In the genomic region with DNA sequence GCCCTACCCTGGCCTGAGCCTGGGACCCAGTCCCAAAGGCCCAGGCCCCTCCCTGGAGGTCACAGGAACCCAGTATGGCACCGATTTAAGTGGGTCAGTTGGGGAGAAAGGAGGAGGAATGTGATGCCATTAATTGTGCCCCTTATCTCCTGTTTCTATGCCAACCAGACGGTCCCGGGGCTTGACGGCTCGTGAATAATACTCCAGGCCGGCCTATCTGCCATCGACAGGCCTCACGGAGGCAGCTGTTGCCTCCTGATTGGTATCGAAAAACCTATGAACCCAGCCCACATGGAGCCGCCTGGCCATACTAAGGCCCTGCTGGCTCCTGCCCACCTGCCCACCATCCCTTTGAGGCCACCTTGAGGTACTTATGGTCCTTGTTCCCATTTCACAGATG, we compare ENCODE assay signal across 14 mouse cellular contexts. TPM values are rescaled to one million over a fixed set of nuclear protein-coding genes. Genes with fewer than 3 reads are reported as not detected.
A peak's percentile ranks its signal among the peaks of the same experiment; 100 is the strongest.
DNase-seq lines count a peak whose midpoint lies in the region; ATAC-seq and TF ChIP-seq lines count a peak whose summit lies in the region.
"Had no signal": no experiment of that assay in that cellular context is flagged by ENCODE, and none has a peak within 500 bp of the region (broad histone marks: within the 10 kb centered on the region; RNA-seq: fewer than 3 reads in every experiment).

No protein-coding gene starts in this region.

- no peak overlapping the region for H3K4me3 ChIP-seq in heart, embryonic 15.5 days
- peak overlapping the region; percentile 92 for H3K4me3 ChIP-seq in liver, postnatal 0 days (ENCODE audit: low read depth, low read length)
- H3K4me3 ChIP-seq in midbrain, postnatal 0 days (ENCODE audit: low read depth, low read length), result no peak overlapping the region
- H3K4me3 ChIP-seq: embryonic facial prominence, embryonic 12.5 days; layer of hippocampus, adult 2 months had no signal

- H3K9me3 ChIP-seq in heart, embryonic 15.5 days (replicated peaks), result no peaks in the 10 kb centered on the region
- no peaks in the 10 kb centered on the region for H3K9me3 ChIP-seq in liver, postnatal 0 days (ENCODE audit: low read length)
- H3K9me3 ChIP-seq in midbrain, postnatal 0 days (ENCODE audit: low read length), result no peaks in the 10 kb centered on the region
- H3K9me3 ChIP-seq: embryonic facial prominence, embryonic 12.5 days had no signal

- no peak overlapping the region for H3K9ac ChIP-seq in heart, embryonic 15.5 days
- peak overlapping the region; percentile 92 for H3K9ac ChIP-seq in liver, postnatal 0 days (replicated peaks)
- H3K9ac ChIP-seq in midbrain, postnatal 0 days (replicated peaks; ENCODE audit: low read length, poor library complexity, severe bottlenecking), result no peak overlapping the region
- H3K9ac ChIP-seq: embryonic facial prominence, embryonic 12.5 days had no signal

- no peak for ATAC-seq in heart, embryonic 15.5 days (replicated peaks; ENCODE audit: insufficient number of reproducible peaks, insufficient read depth, low FRiP score, low read depth)
- peak; percentile 41 for ATAC-seq in erythroblast, adult 5-6 weeks (replicated peaks; ENCODE audit: low FRiP score, poor library complexity, severe bottlenecking)
- peak; percentile 64 for ATAC-seq in liver, postnatal 0 days
- no peak for ATAC-seq in midbrain, postnatal 0 days (ENCODE audit: low FRiP score)
- ATAC-seq: activated CD4-positive, CD25-positive, alpha-beta regulatory T cell, adult 4 months had no signal

- 32% methylated on average over 10 of the region's 10 CpGs for WGBS in heart, embryonic 15.5 days
- WGBS in liver, postnatal 0 days (ENCODE audit: insufficient replicate concordance), result 55% methylated on average over 10 of the region's 10 CpGs
- WGBS in midbrain, postnatal 0 days, result 69% methylated on average over 10 of the region's 10 CpGs

- H3K4me1 ChIP-seq in heart, embryonic 15.5 days (replicated peaks), result peaks cover 91% of the 10 kb centered on the region
- H3K4me1 ChIP-seq in liver, postnatal 0 days (ENCODE audit: insufficient read depth), result peaks cover 82% of the 10 kb centered on the region
- H3K4me1 ChIP-seq in midbrain, postnatal 0 days (ENCODE audit: insufficient read depth, low read length), result peaks cover 11% of the 10 kb centered on the region; the same call in 1 of the 2 replicates

- no peaks in the 10 kb centered on the region for H3K27me3 ChIP-seq in heart, embryonic 15.5 days
- no peaks in the 10 kb centered on the region for H3K27me3 ChIP-seq in liver, postnatal 0 days (ENCODE audit: insufficient read depth, low read length)
- H3K27me3 ChIP-seq in midbrain, postnatal 0 days (ENCODE audit: insufficient read depth, low read length), result peaks cover 12% of the 10 kb centered on the region; the same call in 1 of the 2 replicates

- H3K27ac ChIP-seq in heart, embryonic 15.5 days, result no peak overlapping the region
- H3K27ac ChIP-seq in liver, postnatal 0 days (ENCODE audit: low read depth), result peak overlapping the region; percentile 93
- H3K27ac ChIP-seq in midbrain, postnatal 0 days (ENCODE audit: low read depth, low read length), result no peak overlapping the region
- H3K27ac ChIP-seq: embryonic facial prominence, embryonic 12.5 days; layer of hippocampus, adult 2 months had no signal

- peak; percentile 98 for TF ChIP-seq EP300 in liver, postnatal 0 days (IDR thresholded peaks at IDR 0.05; ENCODE audit: low read depth)

- H3K4me2 ChIP-seq in heart, embryonic 15.5 days, result 0 out of 2 replicates have a peak overlapping the region, but pooled peaks have one; percentile 0
- peak overlapping the region; percentile 97 for H3K4me2 ChIP-seq in liver, postnatal 0 days (ENCODE audit: low read depth, low read length)
- H3K4me2 ChIP-seq in midbrain, postnatal 0 days (ENCODE audit: low read depth, low read length, poor library complexity, severe bottlenecking), result no peak overlapping the region
- H3K4me2 ChIP-seq: embryonic facial prominence, embryonic 12.5 days had no signal

- TF ChIP-seq CTCF in liver, postnatal 0 days (IDR thresholded peaks at IDR 0.05; ENCODE audit: low read depth), result no peak
- TF ChIP-seq CTCF in midbrain, postnatal 0 days (IDR thresholded peaks at IDR 0.05), result no peak

- no peak for DNase-seq in heart, adult 18-20 months
- DNase-seq in MN1 (ENCODE audit: low spot score), result peak; percentile 34
- DNase-seq in liver, postnatal 0 days, result peak; percentile 85
- DNase-seq in gastrocnemius, adult 18-20 months (ENCODE audit: low spot score), result no peak
- DNase-seq in layer of hippocampus, adult 9-10 months (ENCODE audit: low spot score), result no peak
- DNase-seq in midbrain, postnatal 0 days (ENCODE audit: low spot score), result no peak
- DNase-seq: cerebellum, adult 11-12 months; kidney, adult 18-20 months; left cerebral cortex, postnatal 4 days had no signal

- H3K36me3 ChIP-seq in heart, embryonic 15.5 days, result no peaks in the 10 kb centered on the region
- peaks cover 36% of the 10 kb centered on the region for H3K36me3 ChIP-seq in liver, postnatal 0 days (replicated peaks; ENCODE audit: insufficient read depth, low read length)
- no peaks in the 10 kb centered on the region for H3K36me3 ChIP-seq in midbrain, postnatal 0 days (ENCODE audit: insufficient read depth, low read length)
- H3K36me3 ChIP-seq: embryonic facial prominence, embryonic 12.5 days had no signal

RNA-seq across cellular contexts. Expression of a gene that starts 5.0 kb away (rescaled TPM):
- 3.8 and 3.9 TPM in 2 replicates for polyA plus RNA-seq in heart, embryonic 15.5 days (2015; fragmentation: Nextera tagmentation; extraction: Ambion mirVana)
- total RNA-seq in heart, adult 18-20 months (2021), result 10 to 100 TPM; 18.4 to 23.0 TPM
- 54.2 and 55.4 TPM in 2 replicates for total RNA-seq in erythroblast, adult 5-6 weeks (2015; ENCODE audit: low replicate concordance)
- 196 and 459 TPM in 2 replicates for total RNA-seq in erythroblast, adult 5-6 weeks (2017; ENCODE audit: low replicate concordance)
- polyA plus RNA-seq in liver, postnatal 0 days (2015; fragmentation: Nextera tagmentation; extraction: Ambion mirVana), result 5.7 and 6.9 TPM in 2 replicates
- total RNA-seq in gastrocnemius, adult 18-20 months (2021), result 1 to 10 TPM; 6.6 to 7.5 TPM
- total RNA-seq in midbrain, postnatal 0 days (2014; rRNA removed), result 19.6 and 28.6 TPM in 2 replicates
- polyA plus RNA-seq in midbrain, postnatal 0 days (2015; fragmentation: Nextera tagmentation; extraction: Ambion mirVana), result 1.2 TPM in 2 replicates

Comparison
In these comparisons a context has a peak if more than half of its experiments do, and no peak if none do; other contexts are left out.
1. ATAC-seq: peak in erythroblast, adult 5-6 weeks (single experiment) and liver, postnatal 0 days (single experiment); none in heart, embryonic 15.5 days (single experiment) and midbrain, postnatal 0 days (single experiment).
2. DNase-seq: peak in MN1 (single experiment) and liver, postnatal 0 days (single experiment); none in heart, adult 18-20 months (0 of 2), gastrocnemius, adult 18-20 months (single experiment), layer of hippocampus, adult 9-10 months (single experiment) and midbrain, postnatal 0 days (single experiment).